Mouse (Mus musculus) embryonic facial prominence, embryonic 11.5 days (tissue): ENCODE data around the gene Tlnrd1. TPM values are rescaled to one million over a fixed set of nuclear protein-coding genes. Genes with fewer than 3 reads are reported as not detected.

Source experiments
- ATAC-seq: fragments of 200-750 bp; cut with Nextera tagmentation; replicated peaks from 2 replicates; pipeline ENCODE4 v1.8.0; 2017; ENCODE audit warnings: low read depth; ENCODE audit not compliant: insufficient number of reproducible peaks, low FRiP score, low TSS enrichment
- DNase-seq: peaks from one replicate; pipeline ENCODE4 v3.0.0-alpha.2; 2015; ENCODE audit warnings: low spot score
- H3K27ac ChIP-seq: fragments of 300-500 bp; sonication (generic); replicated peaks from 2 replicates; pipeline ENCODE4 v1.5.1; 2014; ENCODE audit warnings: mild to moderate bottlenecking, low read depth, low read length, control low read depth
- H3K27me3 ChIP-seq: fragments of 300-500 bp; sonication (generic); 2 replicates; pipeline ENCODE4 v1.6.1; 2014; ENCODE audit warnings: mild to moderate bottlenecking, low read length, moderate library complexity, mixed read lengths; ENCODE audit not compliant: control insufficient read depth, insufficient read depth
- H3K36me3 ChIP-seq: fragments of 300-500 bp; sonication (generic); replicated peaks from 2 replicates; pipeline ENCODE4 v1.6.1; 2014; ENCODE audit warnings: low read depth, mild to moderate bottlenecking, low read length, moderate library complexity, mixed read lengths; ENCODE audit not compliant: control insufficient read depth, insufficient read depth
- H3K4me1 ChIP-seq: fragments of 300-500 bp; sonication (generic); 2 replicates; pipeline ENCODE4 v1.6.1; 2014; ENCODE audit warnings: low read length, mixed read lengths; ENCODE audit not compliant: control insufficient read depth, insufficient read depth
- H3K4me2 ChIP-seq: fragments of 300-500 bp; sonication (generic); 2 replicates; pipeline ENCODE4 v1.6.1; 2014; ENCODE audit warnings: low read depth, mild to moderate bottlenecking, control low read depth, low read length, moderate library complexity
- H3K4me3 ChIP-seq: fragments of 300-500 bp; sonication (generic); 2 replicates; pipeline ENCODE4 v1.5.1; 2014; ENCODE audit warnings: low read depth, low read length, control low read depth
- H3K9ac ChIP-seq: fragments of 300-500 bp; sonication (generic); replicated peaks from 2 replicates; pipeline ENCODE4 v1.6.1; 2014; ENCODE audit warnings: mild to moderate bottlenecking, control low read depth, low read length
- H3K9me3 ChIP-seq: fragments of 300-500 bp; sonication (generic); replicated peaks from 2 replicates; pipeline ENCODE4 v1.6.1; 2016; ENCODE audit warnings: mild to moderate bottlenecking, low read length, inconsistent platforms, mixed read lengths; ENCODE audit not compliant: control insufficient read depth
- WGBS: fragments of 180-500 bp; shearing (Covaris S2); extraction: QIAGEN DNeasy Blood & Tissue Kit; methylation state at CpG from one replicate; pipeline ENCODE4 v1.1.7; 2014; 5-methylcytosine and 5-hydroxymethylcytosine counted together
- polyA plus RNA-seq: library from polyadenylated mRNA; unstranded; fragments of >200 nt; fragmentation: Nextera tagmentation; extraction: Ambion mirVana; gene quantifications from 2 replicates; pipeline ENCODE4 v1.2.1, GENCODE M21; 2014

The Tlnrd1 gene
- polyA plus RNA-seq, 1 experiment from 2014 or later = 20.7 TPM

GRCm38 (mm10) chr7:83882633-83883275, 1.4 kb downstream of the Tlnrd1 start:
- peaks cover 12% of the 10 kb centered on the region for H3K4me1 ChIP-seq
- peak overlapping the region; percentile 90 for H3K4me3 ChIP-seq
- WGBS = 17% methylated on average over 56 of the region's 56 CpGs
- peak overlapping the region; percentile 88 for H3K4me2 ChIP-seq
- H3K36me3 ChIP-seq = no peaks in the 10 kb centered on the region
- no peaks in the 10 kb centered on the region for H3K9me3 ChIP-seq
- H3K9ac ChIP-seq = peak overlapping the region; percentile 91
- H3K27ac ChIP-seq = peak overlapping the region; percentile 94
- DNase-seq (peak; percentile 52), ATAC-seq (peak; percentile 12; the same call in 1 of the 2 replicates)
- H3K27me3 ChIP-seq = no peaks in the 10 kb centered on the region

- ATAC-seq = no peak
- H3K27ac ChIP-seq = no peak overlapping the region
Measured at GRCm38 (mm10) chr7:83882150-83882632, 1.9 kb downstream of the Tlnrd1 start.

GRCm38 (mm10) chr7:83878676-83879448, 5.2 kb downstream of the Tlnrd1 start:
- Histone ChIP-seq H3K9ac (no peak overlapping the region), H3K36me3 (no peaks in the 10 kb centered on the region), H3K4me3 (no peak overlapping the region), H3K27me3 (no peaks in the 10 kb centered on the region), H3K27ac (no peak overlapping the region), H3K4me1 (peaks cover 12% of the 10 kb centered on the region), H3K9me3 (no peaks in the 10 kb centered on the region), H3K4me2 (peak overlapping the region; percentile 13; the same call in 1 of the 2 replicates)
- DNase-seq = peak; percentile 39
- ATAC-seq = no peak
- WGBS = 10% methylated on average over 5 of the region's 5 CpGs

More at GRCm38 (mm10) chr7:83882150-83882632, 1.9 kb downstream of the Tlnrd1 start:
- Histone ChIP-seq H3K9ac (peak overlapping the region; percentile 91), H3K27me3 (no peaks in the 10 kb centered on the region), H3K4me2 (peak overlapping the region; percentile 88), H3K4me3 (peak overlapping the region; percentile 90), H3K4me1 (peaks cover 12% of the 10 kb centered on the region), H3K36me3 (no peaks in the 10 kb centered on the region), H3K9me3 (no peaks in the 10 kb centered on the region)
- DNase-seq = no peak
- 83% methylated on average over 35 of the region's 35 CpGs for WGBS

- no peak for DNase-seq
- no peak for ATAC-seq
- no peaks in the 10 kb centered on the region for H3K36me3 ChIP-seq
- H3K27me3 ChIP-seq = no peaks in the 10 kb centered on the region
- no peaks in the 10 kb centered on the region for H3K9me3 ChIP-seq
- no peak overlapping the region for H3K4me2 ChIP-seq
- no peak overlapping the region for H3K9ac ChIP-seq
- H3K4me3 ChIP-seq = no peak overlapping the region
- H3K4me1 ChIP-seq = peaks cover 7% of the 10 kb centered on the region; the same call in 1 of the 2 replicates
- WGBS = 73% methylated on average over 3 of the region's 3 CpGs
- no peak overlapping the region for H3K27ac ChIP-seq
Measured at GRCm38 (mm10) chr7:83877088-83877487, 7.0 kb downstream of the Tlnrd1 start.

- no peak for ATAC-seq
- Histone ChIP-seq H3K4me3 (no peak overlapping the region), H3K36me3 (no peaks in the 10 kb centered on the region), H3K9ac (no peak overlapping the region), H3K9me3 (no peaks in the 10 kb centered on the region), H3K27me3 (no peaks in the 10 kb centered on the region), H3K4me2 (no peak overlapping the region), H3K27ac (no peak overlapping the region), H3K4me1 (no peaks in the 10 kb centered on the region)
- DNase-seq = no peak
- WGBS = 38% methylated on average over 5 of the region's 5 CpGs
Measured at GRCm38 (mm10) chr7:83869839-83870543, 14.1 kb downstream of the Tlnrd1 start.

GRCm38 (mm10) chr7:83868200-83868599, 15.9 kb downstream of the Tlnrd1 start:
- DNase-seq (no peak), ATAC-seq (no peak)
- 82% methylated on average over 3 of the region's 3 CpGs for WGBS
- Histone ChIP-seq H3K4me3 (no peak overlapping the region), H3K36me3 (no peaks in the 10 kb centered on the region), H3K27me3 (no peaks in the 10 kb centered on the region), H3K27ac (no peak overlapping the region), H3K9ac (no peak overlapping the region), H3K9me3 (no peaks in the 10 kb centered on the region), H3K4me2 (no peak overlapping the region), H3K4me1 (no peaks in the 10 kb centered on the region)

DNA sequence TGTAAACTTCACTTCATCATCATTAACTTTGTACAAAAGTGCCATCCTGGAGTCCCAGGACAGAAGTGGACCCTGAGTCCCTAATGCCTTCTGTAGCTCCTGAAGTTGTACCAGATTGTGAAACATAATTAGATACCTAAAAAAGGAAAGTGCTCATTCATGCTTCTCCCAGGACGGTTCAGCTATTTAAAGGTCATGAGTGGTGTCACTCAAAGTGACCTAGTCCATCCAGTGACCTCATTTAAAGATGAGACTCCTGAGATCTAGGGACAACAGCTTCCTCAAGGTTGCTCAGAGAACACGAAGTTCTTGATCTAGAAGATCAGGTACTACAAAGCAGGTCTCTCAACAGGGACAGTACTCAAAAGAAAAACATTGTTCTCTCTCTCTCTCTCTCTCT, 20.6 kb downstream of the Tlnrd1 start:
- DNase-seq = no peak
- no peaks in the 10 kb centered on the region for H3K36me3 ChIP-seq
- H3K4me1 ChIP-seq = no peaks in the 10 kb centered on the region
- ATAC-seq = no peak
- 34% methylated on average over 2 of the region's 2 CpGs for WGBS
- no peaks in the 10 kb centered on the region for H3K27me3 ChIP-seq
- H3K4me2 ChIP-seq = no peak overlapping the region
- no peak overlapping the region for H3K27ac ChIP-seq
- no peak overlapping the region for H3K9ac ChIP-seq
- H3K4me3 ChIP-seq = no peak overlapping the region
- no peaks in the 10 kb centered on the region for H3K9me3 ChIP-seq
